Mouse (Mus musculus) embryonic fibroblast, embryonic 13.5 days (primary cell): ENCODE data around the gene Tgm3.

Source experiments
- CTCF ChIP-seq: IDR thresholded peaks from 2 replicates; pipeline ENCODE4 v1.5.1; 2011; ENCODE audit warnings: mild to moderate bottlenecking, control low read depth, low read length, moderate library complexity, borderline replicate concordance; ENCODE audit not compliant: insufficient read depth
- POLR2A ChIP-seq: IDR thresholded peaks from 2 replicates; pipeline ENCODE4 v1.6.1; 2011; ENCODE audit warnings: low read depth, mild to moderate bottlenecking, control low read depth, low read length, moderate library complexity

DNA sequence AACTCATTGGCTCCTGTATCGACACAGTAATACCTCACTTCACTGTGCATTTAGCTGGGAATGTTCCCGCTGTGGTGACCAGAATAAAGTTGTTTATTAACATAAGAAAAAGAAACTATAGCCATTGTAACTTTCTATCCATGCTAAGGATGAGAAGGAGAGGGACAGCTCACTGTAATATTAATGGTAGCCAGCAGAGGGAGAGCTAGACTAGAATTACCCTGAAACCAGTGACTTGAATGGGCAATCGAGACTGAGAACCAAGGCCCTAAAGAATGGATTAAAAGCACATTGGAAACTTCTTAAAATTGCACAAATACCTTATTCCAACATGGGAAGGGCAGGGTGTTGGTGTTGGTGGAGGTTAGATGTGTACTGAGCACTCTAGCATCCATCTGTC is 56.1 kb downstream of the Tgm3 start:
- TF ChIP-seq CTCF (no peak), POLR2A (no peak)
